Comparison of ENCODE assay signal across 13 mouse cellular contexts in the genomic region with DNA sequence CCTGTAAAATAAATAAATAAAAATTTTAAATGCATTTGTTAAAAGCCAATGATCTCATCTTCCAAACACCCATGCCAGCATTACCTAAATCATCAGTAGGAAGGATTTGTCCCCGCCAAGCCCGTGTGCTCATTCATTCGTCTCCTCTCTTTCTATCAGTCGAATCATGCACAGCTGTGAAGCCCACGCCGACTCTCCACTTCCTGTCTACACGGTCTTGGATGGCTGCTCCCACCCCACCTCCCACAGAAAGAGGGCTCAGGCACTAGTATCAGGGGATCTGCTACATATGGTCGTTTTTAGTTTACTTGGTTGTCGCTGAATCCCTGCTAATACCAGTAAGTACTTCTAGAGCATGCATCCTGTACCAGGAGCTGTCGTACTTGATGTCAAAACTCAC.
"Had no signal": no experiment of that assay in that cellular context is flagged by ENCODE, and none has a peak within 500 bp of the region (broad histone marks: within the 10 kb centered on the region; RNA-seq: fewer than 3 reads in every experiment).

No protein-coding gene starts in this region.

- H3K9me3 ChIP-seq: limb, embryonic 13.5 days; neural tube, embryonic 15.5 days; stomach, embryonic 15.5 days had no signal

- H3K27ac ChIP-seq: liver, embryonic 14.5 days; neural tube, embryonic 15.5 days; stomach, embryonic 15.5 days had no signal

- H3K27me3 ChIP-seq: neural tube, embryonic 15.5 days; stomach, embryonic 15.5 days had no signal

- H3K4me3 ChIP-seq: limb, embryonic 13.5 days; myocyte; neural tube, embryonic 15.5 days; stomach, embryonic 15.5 days had no signal

- ATAC-seq: intestine, embryonic 16.5 days had no signal

- DNase-seq: kidney, adult 9 months; left cerebral cortex, postnatal 4 days; lung, adult 18-20 months; right cerebral cortex, adult 18-20 months; right cerebral cortex, postnatal 25 days; spleen, adult 18-20 months; thymus, postnatal 36 days had no signal

- H3K36me3 ChIP-seq: limb, embryonic 13.5 days; neural tube, embryonic 15.5 days; stomach, embryonic 15.5 days had no signal

- H3K4me2 ChIP-seq: limb, embryonic 13.5 days; neural tube, embryonic 15.5 days; stomach, embryonic 15.5 days had no signal

- H3K9ac ChIP-seq: limb, embryonic 13.5 days; liver, embryonic 14.5 days; neural tube, embryonic 15.5 days; stomach, embryonic 15.5 days had no signal
